Mouse (Mus musculus) inflammation-experienced regulatory T-cells, adult 6 months (primary cell): Measurements from ENCODE around the gene Prtn3. TPM values are rescaled to one million over a fixed set of nuclear protein-coding genes. Genes with fewer than 3 reads are reported as not detected.
A peak's percentile ranks its signal among the peaks of the same experiment; 100 is the strongest.

Experiments
- ATAC-seq: one replicate; pipeline ENCODE4 v1.8.0; 2017
- polyA plus RNA-seq, 3 experiments: library from polyadenylated mRNA; unstranded; fragments of 100-300 nt; shearing (Covaris generic); gene quantifications; one replicate each; pipeline ENCODE4 v1.2.1; 2017

The Prtn3 gene
- polyA plus RNA-seq, 3 experiments from 2014 or later: not detected

DNA sequence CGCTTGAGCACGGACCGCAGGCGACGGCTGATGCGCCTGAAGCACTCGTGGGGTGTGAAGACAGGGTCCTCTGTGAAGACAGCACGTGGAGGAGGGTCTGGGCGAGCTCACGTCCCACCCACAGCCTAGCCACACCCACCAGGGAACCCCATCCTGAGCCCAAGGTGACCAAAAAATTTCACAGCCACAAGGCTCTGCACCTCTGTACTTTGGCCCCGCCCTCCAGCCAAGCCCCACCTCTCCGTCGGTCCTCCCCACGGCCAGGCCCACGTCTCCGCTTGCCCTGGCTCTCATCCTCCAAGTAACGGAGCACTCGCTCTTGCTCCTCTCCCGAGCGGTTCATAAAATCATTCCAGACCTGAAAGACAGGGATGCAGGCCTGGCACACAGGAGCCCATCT lies 38.1 kb downstream of the Prtn3 start:
- ATAC-seq: no peak

DNA sequence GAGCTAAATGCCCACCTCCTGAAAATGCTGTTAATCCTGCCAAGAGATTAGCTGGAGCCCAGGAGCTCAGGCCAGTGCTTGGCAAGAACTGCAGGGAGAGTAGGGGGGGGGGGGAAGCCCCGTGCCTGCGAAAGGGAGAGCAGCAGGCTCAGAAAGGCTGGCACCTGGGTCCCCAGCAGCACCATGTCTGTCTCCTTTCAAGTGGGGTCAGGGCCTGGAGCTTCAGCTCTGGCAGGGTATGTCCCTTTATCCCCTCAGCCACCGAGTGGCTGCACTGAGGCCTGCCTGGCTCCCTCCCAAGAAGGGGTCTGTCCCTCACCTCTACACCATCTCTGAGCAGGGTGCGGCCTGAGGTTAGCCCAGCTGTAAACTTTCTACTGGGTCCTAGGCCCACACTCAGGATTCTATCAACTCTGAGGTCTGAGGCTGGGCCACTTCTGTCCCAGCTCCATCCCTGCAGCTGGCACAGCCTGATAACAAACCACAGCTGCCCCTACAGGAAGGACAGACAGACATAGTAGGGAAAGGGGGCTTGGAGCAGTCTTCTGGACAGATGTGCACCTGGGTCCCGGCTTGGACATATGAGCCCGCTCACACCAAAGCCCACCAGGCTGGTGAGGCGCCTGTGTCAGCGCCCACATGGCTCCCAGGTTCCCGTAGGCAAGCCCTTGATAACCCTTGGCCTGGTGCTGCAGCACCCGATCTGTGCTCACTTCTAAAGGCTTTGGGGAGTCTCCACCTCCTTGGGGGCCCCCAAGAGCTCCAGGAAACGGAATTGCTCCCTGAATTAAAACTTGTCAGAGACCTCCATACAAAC lies 40.1 kb downstream of the Prtn3 start:
- no peak for ATAC-seq

DNA sequence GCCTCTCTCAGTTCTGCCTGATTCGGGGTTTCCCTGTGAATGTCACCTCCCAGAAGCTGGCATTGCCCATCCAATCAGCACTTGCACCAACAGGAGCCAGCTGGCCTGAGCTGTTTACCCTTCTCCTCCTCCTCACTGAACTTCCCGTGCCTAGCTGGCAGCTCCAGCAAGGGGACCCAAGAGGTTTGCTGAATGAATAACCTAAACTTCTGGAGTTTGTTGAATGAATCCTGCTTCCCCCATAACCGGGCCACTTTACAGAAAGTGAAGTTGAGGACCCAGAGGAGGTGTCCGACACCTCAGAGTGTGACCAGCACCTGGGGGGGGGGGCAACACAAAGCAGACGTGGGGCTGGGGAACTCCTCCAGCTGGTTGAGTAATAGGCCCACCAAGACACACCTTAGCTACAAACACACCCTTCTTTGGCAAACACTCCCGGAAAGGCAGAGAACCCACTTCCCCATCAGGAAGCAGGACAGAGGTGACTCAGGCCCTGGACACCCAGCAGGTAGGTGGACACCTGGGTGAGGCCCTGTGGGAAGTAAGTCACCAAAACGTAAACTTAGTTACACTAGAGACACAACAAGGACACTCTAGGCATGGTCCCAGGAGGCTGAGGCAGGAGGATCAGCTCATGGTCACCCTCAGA lies 40.8 kb downstream of the Prtn3 start:
- ATAC-seq: no peak

DNA sequence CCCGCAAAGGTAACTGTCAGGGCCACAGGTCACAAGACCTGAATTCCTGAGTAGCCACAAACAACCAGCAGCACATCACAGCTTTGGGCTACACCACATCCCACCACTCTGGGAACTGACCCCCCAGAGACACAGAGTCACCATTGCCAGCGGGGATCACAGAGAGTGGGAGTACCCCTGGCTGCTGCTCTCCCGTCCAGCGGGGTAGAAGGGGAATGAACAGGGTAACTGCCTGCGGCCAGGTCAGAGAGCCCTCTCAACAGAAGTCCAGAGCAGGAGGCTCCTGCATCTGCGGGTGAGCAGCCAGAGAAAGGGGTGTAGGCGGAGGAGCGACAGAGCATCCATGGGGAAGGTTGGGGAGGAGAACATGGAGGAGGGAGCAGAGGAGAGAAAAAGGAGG lies 41.8 kb downstream of the Prtn3 start:
- no peak for ATAC-seq

DNA sequence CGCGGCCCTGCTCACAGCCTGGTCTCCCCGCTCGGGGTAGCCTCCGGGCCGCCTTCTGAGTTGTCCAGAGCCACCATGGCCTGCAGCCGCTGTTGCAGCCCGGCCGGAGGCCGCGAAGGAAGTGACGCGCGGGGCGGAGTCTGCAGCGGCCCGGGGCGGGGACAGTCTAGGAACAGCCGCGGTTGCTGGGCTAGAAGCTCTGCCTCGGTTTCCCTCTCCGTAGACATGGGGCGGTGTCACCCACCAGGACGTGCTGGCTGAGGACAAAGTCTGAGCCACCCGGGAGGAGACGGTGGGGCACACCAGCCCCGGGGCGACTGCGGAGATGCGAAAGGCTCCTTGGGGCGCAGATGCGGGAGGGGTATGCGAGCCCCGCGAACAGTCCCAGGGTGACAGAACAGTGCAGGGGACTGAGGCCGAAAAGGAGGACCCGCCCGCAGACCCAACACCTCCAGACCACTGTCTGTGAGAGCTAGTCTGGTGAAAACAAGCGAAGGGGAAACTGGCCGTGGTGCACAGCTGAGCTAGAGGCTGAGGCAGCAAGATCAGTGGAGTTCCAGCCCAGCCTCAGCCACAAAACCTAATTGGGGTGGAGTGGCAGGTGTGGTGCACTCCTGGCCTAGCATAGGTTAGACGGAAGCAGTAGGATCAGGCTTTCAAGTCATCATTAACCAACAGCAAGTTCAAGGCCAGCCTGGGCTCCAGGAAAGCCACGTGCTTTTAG lies 42.7 kb downstream of the Prtn3 start, which contains the start of gene Kiss1r:
Gene Kiss1r (plus strand): TSS at position 164 of the 724 bp plus-strand sequence.
- ATAC-seq: peak; percentile 94

DNA sequence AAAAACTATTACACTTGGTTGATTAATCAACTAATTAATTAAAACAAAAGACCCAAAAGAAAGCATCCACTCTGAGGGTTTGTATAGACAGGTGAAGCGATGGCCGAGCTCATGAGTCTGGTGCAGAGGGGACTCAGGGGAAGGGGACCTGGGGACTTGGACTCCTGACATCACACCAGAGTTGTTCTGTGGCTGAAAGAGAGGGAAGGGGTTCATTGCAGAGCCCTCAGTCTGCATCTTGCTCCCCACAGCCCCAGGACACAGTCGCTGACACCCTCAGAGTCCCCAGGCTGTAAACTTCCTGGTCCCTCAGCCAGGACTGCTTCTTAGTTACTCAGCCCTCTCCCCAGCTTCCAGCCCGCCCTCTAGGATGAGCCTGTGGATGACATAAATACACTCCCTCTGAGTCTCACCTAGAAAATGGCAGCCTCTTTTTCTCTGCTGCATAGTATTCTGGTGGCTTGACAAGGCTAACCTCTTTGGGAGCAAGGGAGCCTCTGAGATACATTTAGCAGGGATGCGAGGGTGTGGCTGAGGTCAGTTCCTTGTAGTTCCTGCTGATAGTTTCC lies 43.3 kb downstream of the Prtn3 start:
- no peak for ATAC-seq

DNA sequence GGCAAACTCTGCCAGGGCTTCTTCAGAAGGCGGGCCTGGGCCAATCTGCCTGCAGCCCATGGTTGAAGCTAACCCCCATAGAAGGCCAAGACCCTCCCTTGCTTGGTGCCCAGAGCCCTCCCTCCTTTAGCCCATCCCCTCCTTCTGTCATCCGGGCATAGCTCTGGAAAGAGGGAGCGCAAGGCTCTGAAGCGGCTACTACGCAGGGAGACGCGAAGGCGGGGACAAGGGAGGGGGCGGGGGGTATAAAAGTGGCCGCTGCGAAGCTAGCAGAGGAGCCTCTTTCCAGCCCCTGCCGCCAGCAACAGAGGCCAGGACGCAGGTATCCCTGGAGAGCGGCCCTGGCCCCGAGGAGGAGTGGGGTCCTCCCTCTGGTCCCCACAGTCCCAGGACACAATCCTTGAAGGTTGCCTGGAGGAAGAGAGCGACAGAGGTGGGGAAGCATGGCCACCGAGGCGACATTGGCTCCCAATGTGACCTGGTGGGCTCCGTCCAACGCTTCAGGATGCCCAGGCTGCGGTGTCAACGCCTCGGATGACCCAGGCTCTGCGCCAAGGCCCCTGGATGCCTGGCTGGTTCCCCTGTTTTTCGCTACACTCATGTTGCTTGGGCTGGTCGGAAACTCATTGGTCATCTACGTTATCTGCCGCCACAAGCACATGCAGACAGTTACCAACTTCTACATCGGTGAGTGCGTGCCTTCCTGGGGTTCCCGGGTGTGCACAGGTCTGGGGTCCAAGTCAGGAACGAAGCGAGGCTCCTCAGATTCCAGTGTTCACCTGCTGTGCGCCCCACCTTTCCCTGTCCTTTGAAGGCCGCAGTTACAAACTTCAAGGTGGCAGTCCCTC lies 44.2 kb downstream of the Prtn3 start:
- no peak for ATAC-seq

DNA sequence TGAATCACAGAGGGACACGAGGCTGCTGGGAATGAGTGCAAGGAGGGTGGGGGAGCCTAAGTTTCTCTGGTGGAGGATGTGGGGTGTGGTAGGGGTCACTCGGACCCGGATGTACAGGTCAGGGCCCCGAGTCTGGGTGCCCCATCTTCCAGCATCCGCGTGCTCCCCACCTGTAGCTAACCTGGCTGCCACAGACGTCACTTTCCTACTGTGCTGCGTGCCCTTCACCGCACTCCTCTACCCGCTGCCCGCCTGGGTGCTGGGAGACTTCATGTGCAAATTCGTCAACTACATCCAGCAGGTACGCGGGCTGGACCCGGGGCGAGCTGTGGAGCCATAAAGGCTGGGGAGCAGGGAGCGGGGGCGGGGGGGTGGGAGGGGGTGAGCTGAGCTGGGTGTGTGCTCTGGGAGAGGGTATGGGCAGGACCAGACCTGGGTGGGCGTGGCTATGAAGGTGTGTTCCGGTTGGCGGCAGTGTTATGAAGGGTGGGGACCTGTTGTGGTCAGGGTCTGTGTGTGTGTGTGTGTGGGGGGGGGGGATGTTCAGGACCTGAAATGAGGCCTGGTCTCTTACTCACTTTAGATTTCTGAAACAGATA lies 45.1 kb downstream of the Prtn3 start:
- no peak for ATAC-seq

DNA sequence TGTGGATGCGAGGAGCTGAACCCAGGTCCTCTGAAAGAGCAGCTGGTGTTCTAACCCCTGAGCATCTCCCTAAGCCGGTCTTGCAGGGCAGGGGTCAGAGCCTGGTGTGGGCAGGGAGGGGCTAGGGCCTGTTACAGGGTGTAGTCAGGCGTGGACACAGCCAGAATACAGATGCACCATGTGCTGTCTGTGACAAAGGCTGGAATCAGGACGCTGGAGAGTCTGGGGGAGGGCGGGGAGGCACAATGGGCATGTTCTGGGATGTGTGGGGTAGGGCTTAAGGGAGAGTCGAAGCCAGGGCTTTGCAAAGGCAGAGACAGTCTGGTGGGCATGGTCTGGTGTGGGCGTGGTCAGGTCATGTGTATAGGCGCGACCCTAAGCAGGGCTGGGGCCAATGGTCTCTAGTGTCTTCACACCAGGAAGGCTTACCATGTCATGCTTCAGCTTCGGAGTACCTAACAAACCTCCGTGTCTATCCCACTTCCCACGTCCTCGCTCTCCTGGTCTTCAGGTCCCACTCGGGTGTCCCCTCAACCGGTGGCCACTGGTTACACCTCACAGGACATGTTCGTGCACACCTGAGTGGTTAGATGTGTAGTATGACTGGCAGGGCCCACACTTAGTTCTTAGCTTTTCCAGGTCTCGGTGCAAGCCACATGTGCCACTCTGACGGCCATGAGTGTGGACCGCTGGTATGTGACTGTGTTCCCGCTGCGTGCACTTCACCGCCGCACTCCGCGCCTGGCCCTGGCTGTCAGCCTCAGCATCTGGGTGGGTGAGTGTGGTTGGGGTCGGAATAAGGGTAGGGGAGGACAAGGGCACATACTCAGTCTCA lies 46.0 kb downstream of the Prtn3 start:
- ATAC-seq: no peak

DNA sequence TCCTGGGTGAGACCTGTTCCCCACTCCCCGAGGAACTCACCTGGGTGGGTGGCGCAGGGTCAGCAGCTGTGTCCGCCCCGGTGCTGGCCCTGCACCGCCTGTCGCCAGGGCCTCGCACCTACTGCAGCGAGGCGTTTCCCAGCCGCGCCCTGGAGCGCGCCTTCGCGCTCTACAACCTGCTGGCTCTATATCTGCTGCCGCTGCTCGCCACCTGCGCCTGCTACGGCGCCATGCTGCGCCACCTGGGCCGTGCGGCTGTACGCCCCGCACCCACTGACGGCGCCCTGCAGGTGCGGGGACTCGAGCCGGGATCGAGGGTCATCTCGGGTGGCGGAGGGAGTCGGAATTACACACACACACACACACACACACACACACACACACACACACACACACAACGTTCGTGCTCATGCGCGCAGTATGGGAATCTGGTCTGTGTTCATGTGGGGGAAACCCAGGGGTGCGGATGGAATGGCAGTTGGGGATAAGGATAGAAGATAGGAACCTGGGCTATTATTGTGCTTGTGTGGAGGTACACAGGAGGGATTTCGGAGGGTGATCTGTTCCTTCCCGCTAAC lies 46.8 kb downstream of the Prtn3 start, which contains the start of gene R3hdm4:
Gene R3hdm4 (minus strand): TSS at position 251 of the 578 bp plus-strand sequence.
- ATAC-seq: no peak

DNA sequence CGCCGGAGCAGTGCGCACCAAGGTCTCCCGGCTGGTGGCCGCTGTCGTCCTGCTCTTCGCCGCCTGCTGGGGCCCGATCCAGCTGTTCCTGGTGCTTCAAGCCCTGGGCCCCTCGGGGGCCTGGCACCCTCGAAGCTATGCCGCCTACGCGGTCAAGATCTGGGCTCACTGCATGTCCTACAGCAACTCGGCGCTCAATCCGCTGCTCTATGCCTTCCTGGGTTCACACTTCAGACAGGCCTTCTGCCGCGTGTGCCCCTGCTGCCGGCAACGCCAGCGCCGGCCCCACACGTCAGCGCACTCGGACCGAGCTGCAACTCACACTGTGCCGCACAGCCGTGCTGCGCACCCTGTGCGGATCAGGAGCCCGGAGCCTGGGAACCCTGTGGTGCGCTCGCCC lies 47.3 kb downstream of the Prtn3 start:
- no peak for ATAC-seq

DNA sequence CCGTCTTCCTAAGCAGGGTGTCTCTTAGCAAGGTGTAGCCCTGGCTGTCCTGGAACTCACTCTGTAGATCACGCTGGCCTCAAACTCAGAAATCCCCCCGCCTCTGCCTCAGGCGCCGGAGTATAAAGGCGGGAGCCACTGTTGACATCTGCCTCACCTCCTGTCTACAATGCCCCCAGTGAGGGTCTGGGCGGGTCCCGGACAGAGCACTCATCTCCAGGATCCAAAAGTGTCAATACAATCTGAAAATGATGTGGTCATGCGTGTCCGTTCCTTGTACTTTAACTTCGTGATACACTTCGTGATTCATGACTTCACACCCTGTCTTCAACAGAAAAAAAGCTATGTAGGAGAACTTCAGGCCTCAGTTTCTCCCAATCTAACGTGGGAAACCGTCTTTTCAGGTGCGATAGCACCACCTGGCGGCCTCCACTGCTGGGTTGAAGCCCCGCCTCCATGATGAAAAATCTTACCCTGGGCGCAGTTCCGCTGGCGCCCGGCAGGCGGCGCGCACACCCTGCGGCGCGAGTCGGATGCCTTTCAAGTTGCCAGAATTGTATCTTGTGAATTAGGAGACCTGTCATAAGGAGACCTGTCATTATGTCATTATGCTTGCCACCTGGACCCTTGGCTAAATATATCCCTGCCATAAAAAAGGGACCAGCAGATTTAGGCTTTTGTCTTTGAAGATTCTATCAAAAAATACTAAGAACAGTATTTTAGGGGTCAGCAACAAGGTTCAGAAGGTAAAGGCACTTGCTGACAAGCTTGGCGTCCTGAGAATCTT lies 50.9 kb downstream of the Prtn3 start:
- ATAC-seq: peak; percentile 51

DNA sequence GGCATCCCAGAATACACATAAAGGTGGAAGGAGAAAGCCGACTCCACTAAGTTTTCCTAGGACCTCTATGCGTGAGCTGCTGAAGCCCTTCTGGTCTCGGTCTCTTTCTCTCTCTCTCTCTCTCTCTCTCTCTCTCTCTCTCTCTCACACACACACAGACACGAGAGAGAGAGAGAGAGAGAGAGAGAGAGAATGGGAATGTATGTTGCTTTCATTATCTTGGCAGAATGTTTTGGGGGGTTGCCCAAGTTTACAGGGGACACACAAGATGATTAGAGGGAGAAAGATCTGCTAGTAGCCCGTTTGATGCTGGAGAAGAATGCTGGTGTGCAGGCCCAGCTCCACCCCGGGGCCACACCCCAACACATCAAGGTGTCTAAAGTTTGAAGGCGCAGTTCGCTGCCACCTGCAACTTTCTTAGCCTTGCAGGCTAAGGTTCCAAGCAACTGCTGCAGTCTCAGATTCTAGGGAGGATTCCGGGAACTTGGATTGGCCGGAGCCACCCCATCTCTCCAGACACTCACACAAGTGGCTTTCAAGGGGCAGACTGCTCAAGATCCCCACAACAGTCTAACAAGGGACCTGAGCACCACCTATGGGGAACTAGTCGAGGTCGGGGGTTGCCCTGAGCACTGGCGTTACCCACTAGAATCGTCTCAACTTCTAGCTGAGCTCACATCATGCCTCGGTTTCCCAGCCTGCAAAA lies 51.7 kb downstream of the Prtn3 start:
- ATAC-seq: no peak

DNA sequence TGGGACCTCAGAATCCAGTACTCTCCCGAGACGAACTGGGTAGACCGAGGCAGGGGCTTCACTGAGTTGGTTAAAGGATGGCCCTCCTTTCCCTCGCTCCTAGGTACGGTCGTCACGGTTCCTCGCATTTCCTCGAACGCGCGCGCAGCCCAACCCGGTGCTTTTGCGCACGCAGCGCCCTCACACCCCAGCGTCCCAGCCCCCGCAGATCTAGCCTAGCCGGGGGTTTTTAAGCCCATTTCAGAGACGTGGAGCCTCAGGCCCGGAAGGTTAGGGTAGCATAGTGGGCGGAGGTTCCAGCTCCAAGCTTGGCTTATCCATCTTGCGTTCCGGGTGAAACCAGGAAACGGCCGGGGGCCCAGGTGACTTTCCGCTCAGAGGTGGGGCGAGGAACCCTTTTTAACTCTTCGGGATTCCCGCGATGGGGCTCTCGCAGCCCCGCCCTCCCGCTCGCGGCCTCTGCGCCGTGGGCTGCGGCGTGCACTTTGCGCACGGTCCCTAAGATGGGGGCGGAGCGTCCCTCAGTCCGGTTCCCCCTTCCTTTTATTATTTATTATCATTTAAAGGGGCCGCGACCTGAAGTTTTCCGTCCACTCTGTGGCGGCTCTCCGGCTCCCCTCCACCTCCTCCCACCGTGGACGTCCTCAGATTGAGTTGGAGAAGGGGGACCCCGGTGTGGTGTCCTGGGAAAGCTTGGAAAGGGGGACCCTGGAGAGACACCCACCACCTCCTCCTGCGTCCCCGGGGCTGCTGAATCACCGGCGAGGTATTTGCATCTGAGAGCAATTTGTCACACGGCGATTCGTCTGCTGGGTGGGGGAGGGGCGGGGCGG lies 52.4 kb downstream of the Prtn3 start, which contains the start of gene Arid3a:
Gene Arid3a (plus strand): TSS at position 553 of the 833 bp plus-strand sequence.
- ATAC-seq: peak; percentile 81

DNA sequence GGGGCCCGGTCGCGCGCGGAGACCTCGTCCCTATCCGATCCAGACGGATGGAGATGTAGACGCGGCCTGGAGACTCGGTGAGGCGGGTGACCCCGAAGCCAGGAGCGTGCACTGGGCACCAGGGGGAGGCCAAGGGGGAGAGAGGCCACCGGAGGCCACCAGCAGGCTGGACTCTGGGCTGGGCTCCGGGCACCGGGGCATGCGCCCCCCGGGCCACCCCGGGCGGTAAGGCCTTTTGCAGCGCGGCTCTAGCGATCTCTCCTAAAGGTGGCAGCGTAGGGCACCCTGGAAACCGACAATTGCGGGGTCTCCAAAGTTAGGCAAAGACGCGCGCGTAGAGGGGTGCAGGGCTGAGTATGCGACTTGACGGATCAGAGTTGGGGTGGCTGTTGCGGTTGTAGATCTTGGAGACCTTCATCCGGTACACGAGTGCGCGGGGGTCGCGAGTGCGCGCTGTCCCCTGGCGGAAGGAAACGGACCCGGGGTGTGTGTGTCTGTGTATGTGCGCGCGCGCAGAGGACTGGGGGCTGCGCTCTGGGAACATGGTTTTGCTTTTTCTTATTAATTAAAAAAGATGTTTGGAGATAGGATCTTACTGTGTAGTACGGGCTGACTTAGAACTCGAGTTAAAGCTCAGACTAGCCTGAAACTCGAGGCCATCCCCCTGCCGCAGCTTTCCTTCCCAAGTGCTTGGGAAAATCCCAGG lies 53.2 kb downstream of the Prtn3 start:
- no peak for ATAC-seq

DNA sequence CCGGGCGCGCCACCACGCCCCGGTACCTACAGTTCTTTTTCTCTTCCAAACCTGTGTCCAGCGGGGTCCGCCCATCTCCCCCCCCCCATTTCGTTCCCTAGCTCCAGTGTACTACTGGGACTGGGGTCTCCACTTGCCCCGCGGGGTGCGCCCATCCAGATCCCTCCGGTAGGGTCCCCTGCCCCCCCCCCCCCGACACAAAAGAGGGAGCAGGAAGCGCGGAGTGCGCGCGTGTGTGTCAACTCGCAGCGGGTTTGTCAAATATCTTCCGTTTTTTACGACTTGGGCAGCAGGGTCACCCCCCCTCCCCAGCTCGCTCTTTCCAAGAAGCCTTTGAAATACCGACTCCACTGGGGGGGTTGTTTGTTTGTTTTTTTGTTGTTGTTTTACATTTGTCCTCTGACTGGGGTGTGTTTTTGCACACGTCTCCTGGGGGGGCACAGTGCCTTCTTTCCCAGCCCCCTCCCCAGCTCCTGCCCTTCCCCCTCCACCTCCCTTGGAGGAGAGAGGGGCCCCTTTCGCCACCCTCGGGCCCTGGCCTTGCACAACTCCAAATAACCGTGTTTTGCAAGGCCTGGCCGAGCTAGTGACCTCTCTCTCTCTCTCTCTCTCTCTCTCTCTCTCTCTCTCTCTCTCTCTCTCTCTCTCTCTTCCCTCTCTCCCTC lies 53.9 kb downstream of the Prtn3 start:
- no peak for ATAC-seq
